Mouse (Mus musculus) brain, adult 2 months (tissue): ENCODE measurements around the gene Mybpc2.

Experiments used
- DNase-seq: peaks from one replicate; pipeline ENCODE4 v3.0.0; 2011; ENCODE audit warnings: low read depth, low spot score

Mybpc2 gene

DNA sequence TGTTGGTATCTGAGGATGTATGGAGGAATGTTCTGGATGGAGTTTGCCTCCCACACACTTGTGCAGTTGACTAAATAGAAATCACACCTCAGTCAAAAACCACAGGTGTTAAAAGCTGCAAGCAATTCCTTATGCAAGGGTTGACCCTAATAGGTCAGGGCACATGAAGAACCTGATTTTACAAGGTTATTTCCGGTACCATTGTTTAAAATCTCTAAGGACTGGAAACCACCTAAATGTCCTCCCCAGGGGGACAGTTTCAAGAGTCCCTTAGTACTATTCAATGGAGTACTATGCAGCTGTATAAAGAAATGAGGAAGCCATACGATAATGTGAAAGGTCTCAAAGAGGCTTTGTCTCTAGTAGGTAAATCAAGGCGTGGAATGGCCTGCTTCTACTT is 21.8 kb upstream of the Mybpc2 start:
- no peak for DNase-seq

DNA sequence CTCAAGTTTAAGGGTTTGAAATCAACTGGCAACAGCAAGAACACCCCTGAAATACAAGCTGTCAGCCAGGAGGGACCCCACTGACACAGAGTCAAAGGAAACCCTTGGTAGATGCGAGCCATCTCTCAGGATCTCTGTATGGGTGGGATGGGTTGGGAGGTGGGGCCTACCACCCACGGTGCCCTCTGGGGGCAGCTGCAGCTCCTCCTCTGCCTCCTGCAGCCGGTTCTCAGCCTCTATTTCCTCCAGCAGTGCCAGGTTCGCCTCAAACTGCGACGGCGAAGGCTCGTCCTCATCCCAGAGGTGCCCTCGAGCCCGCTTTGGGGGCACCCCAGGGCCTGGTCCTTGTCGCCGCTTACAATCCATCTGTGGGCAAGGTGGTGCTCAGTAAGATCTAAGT is 18.6 kb upstream of the Mybpc2 start:
- no peak for DNase-seq

DNA sequence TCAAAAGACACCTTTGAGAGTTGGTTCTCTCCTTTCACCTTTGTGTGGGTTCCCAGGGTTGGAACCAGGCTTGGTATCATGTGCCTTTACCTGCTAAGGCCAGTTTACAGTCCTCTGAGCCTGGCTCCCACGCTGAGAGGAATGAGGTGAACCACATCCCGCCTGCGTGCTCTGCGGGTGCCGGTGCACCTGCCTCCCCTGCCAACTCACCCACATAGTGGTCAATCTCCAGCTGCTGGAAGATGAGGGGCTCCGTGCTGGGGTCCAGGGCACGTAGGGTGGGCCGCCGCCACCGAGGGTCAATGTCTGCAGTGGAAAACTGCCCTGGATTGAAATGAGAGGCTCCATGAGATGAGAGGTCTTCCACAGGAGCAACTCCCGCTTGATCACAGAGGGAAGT is 18.1 kb upstream of the Mybpc2 start:
- DNase-seq: no peak

DNA sequence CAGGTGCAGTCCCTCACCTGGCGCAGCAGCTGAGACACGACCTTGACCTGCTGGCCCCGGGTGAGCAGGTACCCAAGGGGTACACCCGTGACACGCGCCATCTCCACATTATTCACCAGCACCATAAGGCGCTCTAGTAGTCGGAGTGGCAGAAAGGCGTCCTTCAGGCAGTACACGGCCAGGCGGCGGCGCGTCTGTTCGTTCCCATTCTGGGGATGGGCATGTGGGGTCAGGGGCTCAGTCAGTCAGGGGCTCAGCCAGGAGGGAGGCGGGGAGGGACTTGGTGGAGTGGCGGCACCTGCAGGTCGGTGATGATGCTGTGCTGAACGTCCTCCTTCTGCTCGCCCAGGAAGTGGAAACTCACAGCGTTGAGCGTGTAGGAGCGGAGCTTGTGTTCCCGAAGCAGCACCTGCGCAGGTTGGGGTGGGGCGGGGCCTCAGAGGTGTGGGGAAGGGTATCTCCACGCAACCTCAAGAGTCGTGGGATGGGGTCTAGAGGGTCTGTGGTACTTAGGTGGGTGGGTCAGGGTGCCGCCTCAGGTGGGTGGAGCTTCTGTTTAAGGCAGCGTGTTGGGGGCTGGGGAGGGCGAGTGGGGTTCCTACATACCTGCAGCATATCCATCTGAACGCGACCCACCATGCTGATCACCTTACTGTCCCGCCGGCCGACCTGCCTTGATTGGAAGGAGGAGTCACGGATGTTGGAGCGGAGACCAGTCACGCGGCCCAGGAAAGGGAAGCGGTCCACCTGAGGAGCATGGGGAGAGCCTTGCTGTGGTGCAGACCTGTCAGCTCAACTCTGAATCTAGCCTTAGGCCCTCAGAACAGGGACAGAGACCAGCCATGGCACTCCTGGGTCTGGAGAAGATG is 14.5 kb upstream of the Mybpc2 start:
- DNase-seq: no peak

DNA sequence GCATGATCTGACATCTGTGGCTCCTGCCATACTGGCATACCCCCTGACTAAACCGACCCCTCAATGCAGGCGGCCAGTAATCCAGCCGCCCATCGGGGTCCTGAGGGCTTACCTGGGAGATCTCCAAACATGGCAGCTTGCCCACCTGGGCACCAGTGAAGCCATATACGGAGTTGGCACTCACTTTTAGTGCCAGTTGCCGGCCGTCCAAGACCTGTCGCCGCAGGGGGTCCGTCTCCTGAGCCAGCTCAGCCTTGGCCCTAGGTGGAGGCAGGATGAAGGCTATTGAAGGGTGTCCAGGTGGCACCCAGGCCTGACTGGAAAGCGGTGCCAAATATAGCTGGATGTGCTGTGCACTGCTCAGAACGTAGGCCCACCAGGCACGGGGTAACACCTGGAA is 13.0 kb upstream of the Mybpc2 start:
- DNase-seq: peak; percentile 37

DNA sequence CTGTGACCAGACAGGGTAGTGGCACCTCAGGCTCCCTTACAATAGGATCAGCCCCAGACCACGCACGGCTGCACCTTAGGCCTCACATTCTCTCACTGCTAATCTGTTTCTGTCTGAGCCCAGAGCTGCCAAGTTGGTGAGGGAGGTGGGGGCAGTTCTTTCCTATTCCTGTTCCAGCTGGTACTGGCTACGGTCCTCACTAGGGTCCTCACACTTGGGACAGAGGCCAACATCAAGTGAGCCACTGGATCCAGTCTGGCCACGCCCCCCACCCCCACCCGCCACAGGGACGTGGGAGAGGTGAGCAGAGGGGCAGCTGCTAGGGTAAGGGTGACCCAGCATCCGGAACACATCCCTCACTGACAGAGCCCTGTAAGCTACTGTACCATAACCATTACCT is 12.6 kb upstream of the Mybpc2 start:
- no peak for DNase-seq

DNA sequence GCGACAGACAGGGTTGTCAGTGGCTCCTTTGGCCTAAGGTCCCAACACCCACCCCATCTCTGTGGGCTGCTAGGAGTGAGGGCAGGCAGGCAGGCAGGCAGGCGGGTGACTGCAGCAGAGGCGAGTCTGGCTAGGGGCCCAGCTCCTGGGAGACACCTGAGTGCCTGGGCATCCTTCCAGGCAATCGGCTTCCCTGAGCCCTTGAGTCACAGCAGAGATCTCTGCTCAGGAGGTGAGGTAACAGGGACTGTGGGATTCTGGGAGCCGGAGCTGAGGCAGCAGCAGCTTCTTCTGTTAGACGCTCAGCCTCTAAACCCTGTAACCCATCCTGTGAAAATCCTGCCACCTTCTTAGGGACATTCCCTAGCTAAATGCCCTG is 12.1 kb upstream of the Mybpc2 start:
- peak; percentile 95 for DNase-seq

DNA sequence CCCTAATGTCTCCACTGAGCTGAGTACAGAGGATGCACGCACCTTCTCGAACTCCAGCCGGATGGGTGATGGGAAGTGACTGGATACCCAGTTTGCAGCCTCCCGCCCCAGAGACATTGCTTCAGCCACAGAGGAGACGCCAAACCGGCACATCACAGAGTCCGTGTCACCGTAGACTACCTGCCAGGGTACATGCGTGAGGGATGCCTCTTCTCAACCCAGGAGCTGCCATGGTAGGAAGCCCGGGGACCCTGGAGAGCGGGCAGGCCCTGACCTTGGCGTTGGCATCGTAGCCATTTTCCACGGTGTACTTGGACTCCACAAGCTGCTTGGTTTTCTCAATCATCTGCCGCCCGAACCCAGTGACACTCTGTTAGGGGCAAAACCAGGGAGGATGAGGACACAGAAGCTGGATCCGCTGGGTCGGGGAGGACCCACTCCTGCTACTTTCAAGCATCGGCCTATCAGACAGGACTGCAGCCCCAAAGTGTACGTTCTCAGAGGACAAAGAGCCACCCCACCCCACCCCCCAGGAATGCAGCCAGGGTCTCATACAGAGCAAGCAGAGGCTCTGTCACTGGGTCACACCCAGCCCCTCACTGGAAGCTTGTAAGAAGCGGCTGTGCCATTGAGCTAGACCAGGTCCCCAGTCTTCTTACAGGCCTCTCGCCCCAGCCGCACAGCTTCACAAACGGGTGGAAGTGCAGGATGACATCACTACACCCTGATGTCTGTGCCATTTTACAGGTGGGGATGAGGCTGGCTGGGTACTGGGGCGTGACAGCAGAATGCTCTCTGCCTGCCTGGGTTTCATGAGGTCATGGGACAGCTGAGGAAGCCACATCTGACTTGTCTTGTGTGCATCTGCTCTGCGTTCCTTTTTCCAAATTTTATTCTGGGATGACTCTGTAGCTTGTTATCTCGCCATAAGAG is 11.5 kb upstream of the Mybpc2 start:
- no peak for DNase-seq

DNA sequence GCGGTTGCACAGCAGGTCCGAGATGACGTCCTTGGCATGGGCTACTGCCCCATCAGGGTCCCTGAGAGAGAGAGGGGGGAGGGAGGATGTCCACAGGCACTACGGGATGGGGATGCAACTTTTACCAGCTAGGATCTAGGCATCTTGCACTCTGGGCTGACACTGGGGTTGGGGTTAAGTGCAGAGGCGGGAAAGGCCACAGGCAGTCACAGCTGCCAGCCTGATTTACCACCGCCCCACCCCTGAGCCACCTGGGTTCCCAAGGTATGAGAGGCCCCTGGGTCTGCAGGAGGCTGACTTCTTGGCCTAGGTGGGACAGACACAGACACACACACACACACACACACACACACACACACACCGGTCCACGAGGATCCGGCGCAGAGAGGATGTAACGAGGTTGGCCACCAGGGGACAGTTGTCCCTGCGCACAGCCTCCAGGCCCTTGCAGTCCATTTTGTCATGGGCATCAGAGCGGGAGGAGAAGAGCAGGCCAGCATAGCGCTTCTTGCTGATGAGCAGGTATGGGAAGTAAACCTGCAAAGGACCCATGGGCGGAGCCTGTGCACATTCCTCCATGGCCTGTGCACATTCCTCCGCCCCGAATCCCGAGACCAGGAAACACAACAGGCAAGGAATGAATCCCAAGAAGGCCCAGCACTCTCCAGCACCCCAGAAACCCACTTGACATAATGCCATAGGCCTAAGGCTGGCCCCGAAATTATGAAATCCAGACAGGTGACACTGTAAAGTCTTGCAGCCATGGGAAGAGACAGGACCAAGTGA is 10.4 kb upstream of the Mybpc2 start:
- DNase-seq: no peak

DNA sequence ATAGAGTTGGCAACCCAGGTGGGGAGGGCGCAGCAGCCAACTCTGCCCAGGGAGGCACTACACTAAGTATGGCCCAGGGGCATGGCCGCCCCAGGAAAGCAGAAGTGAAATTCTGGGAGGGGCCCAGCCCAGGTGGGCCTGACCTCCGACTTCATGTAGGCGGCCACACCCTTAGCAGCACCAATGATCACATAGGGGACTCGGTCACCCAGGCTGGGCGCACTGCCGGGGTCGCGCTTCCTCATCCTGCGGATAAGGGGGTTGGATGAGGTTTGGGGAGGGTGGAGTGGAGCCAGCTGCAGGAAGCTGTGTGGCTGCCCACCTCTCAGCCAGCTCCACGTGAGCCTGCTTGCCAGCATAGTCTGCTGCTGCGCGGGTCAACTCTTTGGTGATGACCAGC is 9.8 kb upstream of the Mybpc2 start:
- DNase-seq: no peak

DNA sequence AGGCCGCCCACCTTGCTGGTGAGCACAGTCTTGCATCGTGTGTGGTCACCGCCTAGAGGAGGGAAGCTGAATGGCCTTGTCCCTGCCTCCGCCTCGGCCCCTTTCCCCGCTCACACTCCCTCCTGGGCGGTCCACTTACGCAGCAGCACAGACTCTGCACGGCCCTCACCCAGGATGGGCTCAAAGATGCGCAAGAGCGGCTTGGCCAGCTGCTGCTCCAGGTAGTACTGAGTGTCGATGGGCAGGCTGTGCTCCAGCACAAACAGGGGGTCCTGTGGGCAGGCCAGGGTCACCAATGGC is 9.2 kb upstream of the Mybpc2 start:
- no peak for DNase-seq

DNA sequence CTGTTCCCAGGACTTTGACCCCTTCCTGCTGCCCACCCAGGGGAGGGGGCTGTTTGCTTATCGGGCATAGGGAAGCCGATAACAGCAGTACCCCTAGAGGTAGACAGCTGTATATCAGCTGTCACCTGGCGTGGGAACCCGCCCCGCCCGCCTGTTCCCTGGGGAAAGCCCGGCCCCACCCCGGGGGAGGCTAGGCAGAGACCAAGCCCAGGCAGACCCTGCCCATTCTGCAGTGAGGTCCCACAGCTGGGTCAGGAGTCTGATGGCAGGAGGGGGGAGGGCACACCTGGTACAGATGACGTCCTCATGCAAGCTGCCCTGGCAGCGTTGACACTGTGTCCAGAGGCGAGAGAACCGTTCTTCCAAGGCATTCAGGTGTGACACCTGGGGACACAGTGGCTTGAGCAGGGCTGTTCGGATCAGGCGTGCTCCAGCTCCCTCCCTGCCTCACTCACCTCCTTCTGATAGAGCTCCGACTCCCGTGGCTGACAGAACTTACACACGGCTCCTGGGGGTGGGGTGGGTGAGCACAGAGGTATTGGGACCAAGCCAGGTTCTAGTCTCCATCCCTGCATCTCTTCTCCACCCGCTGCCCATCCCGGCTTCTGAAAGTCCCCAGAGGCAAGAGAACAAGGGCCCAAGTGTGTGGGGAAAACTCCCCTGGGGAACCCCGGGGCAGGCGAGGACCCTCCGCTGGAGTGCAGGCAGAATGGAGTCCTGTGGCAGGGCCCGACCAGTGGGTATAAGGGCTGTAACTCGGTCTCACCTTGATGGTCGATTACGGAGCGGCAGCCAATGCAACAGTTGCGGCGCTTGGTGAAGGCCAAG is 8.7 kb upstream of the Mybpc2 start:
- no peak for DNase-seq

DNA sequence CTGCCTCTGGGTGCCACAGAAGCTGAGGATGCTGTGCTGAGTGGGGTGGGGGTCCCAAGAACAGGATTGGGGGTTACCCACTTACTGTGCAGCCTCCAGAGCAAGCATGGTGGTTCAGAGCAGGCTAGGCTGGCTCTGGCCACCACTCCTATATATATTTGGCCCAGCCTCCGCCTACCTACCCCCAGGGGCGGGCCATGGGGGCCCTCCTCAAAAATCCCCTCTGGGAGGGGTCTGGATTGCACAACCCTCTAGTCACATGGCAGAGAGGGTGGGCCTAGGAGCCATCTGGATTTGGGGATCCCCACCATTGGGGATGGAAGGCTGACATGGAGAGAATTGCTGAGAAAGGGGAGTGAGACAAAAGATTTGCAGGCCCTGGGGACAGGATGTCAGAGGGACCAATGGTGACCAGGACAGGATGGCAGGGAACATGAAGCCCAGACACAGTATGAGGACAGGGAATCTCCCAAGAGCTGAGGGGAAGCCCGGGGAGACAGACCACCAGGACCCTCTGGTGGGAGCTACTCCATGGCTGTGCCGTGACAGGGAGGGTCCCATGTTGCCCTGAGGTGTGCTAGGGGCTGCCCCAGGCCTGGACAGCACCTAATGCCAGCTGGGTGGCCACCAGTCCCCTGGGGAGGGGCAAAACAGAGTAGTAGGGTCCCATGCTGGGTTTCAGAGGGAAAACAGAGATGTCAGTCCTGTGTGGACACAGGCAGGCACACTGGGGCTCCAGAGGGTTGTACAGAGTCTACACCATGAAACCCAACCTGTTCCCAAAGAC is 7.7 kb upstream of the Mybpc2 start, which contains the start of gene Spib:
Spib (minus strand) TSS at position 126 of the 787 bp plus-strand sequence.
- DNase-seq: no peak

DNA sequence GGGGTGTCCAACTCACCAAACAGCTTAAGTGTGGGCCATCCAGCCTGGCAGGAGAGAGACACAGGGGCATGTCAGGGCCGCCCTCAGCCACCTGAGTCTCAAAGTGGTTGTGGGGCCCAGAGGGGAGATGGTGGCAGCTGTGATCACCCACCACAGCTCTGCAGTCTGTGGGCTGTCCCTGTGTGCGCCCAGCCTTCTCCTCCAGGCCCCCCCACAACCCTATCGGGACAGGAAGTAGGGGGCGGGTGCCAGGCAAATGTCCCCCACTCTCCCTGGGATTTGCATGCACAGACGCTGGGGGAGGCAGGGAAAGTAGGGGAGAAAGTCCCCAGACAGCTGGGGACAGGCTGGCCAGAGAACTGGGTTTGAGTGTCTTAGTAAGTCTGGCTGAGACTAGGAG is 6.8 kb upstream of the Mybpc2 start:
- no peak for DNase-seq

DNA sequence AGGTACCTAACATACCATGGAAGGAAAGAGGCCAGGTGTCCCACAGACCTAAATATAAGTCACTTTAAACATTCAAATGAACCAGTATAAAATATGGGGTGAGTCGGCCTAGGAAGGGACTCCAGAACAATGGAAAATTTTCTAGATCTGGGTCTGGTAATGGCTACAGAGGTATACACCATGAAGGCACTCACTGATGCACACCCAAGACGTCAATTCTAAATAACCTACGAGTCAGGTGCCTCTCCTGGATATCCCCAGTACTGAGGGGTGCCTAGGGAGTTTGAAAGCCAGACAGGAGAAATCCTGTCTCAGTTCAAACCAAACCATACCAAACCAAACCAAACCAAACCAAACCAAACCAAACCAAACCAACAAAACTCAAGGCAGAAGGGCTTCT is 6.1 kb upstream of the Mybpc2 start:
- DNase-seq: no peak

DNA sequence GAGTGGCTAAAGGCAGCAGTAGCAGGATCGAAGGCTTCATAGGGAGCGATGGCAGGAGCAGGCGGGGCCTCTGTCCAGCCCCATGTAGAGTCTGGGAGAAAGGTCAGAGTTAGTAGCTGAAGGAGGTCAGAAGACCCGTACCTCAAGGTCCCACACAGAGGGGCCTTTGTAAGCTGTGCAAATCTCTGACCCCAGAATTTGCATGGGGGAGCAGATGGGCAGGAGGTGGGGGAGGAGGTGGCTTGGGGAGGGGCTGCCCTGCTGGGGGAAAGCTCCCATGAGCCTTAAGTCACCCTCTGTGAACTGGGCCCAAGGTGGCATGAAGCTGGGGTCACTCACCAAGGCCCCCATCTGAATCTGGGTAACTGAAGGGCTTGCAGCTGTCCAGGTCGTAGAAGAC is 5.1 kb upstream of the Mybpc2 start:
- DNase-seq: no peak

DNA sequence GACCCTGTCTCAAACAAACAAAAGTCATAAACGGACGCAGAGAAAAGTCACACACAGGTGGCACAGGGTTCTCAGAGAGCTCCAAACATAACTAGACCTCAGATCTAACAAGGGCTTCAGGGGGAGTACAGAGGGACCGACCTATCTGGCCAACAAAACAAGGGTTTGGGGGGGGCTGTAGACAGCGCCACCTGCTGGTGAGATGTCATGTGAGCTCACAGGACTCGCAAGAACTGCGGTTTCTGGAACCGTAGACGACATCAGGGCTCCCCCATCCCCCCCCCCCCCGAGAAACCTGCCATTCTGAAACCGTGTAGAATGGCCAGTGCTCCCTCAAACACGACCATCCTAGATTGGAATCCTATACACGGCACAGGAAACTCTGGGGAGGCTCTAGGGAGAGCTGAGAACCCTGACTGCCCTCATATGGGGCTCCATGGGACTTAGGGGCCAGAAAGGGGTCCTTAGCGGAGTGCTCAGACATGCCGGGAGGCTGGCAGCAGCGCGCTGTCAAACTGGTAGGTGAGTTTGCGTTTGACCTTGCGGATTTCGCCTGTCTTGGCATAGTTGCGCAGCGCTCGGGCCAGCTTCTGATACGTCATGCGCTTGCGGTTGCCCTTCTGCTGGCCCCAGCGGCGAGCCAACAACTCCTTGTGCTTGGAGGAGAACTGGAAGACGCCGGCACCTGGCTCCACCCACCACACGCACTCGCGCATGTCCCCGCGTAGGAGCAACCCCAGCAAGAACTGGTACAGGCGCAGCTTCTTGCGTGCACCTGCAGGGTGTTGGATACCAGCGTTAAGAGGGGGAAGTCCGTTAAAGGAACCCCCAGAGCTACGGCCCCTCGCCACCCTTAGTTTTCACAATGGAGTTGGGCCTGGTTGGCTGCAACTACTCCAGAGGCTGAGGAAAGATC is 3.3 kb upstream of the Mybpc2 start:
- peak; percentile 95 for DNase-seq

DNA sequence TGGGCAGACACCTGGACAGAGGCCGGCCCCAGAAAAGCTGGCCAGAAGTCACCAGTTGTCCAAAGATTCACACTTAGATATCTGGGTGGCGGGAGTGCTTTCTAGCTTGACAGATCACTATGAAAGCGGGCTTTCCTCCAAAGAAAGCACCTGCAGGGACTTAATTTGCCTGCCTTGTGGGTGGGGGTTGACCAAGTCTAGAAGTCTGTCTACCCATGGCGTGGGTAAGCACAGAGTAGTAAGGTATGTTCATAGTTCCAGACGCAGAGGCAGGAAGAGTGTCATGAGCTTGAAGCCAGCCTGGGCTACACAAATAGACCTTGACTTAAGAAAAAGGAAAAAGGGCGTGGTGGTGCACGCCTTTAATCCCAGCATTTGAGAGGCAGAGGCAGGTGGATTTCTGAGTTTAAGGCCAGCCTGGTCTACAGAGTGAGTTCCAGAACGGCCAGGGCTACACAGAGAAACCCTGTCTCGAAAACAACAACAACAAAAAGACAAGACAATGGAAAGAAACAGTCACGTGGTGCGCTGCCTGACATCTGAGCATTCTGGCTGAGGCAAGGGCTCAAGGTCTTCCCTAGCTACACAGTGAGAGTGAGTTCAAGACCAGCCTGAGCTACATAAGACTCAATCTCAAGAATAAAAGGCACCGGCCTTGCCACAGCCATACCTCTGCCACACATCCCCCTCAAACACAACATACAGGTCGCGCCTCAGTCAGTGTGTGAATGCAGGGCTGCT is 2.1 kb upstream of the Mybpc2 start:
- no peak for DNase-seq
